Mouse (Mus musculus): ENCODE results near the gene Pou6f2. TPM values are rescaled to one million over a fixed set of nuclear protein-coding genes. Genes with fewer than 3 reads are reported as not detected.
A peak's percentile ranks its signal among the peaks of the same experiment; 100 is the strongest.

Pou6f2 gene
- 1 to 10 TPM; 2.5 to 2.6 TPM for total RNA-seq (2021)

- DNase-seq = no peak
These were observed at the start of gene Pou6f2 for GRCm38 (mm10) chr13:18397586-18397985. Gene Pou6f2 (minus strand): TSS chr13:18397686.

GRCm38 (mm10) chr13:18439858-18440257 is 42.4 kb upstream of the Pou6f2 start:
- no peak for DNase-seq

GRCm38 (mm10) chr13:18387673-18388072 is 9.8 kb downstream of the Pou6f2 start:
- no peak for DNase-seq

GRCm38 (mm10) chr13:18363373-18363772 is 34.1 kb downstream of the Pou6f2 start:
- no peak for DNase-seq

- no peak for DNase-seq
These were observed 52.7 kb downstream of the Pou6f2 start for GRCm38 (mm10) chr13:18344580-18345333.

GRCm38 (mm10) chr13:18338910-18339501 is 58.5 kb downstream of the Pou6f2 start:
- DNase-seq = peak in 1 of 2 experiments; percentile 4

GRCm38 (mm10) chr13:18338022-18338421 is 59.5 kb downstream of the Pou6f2 start:
- DNase-seq = no peak

- DNase-seq = no peak
These were observed 63.5 kb downstream of the Pou6f2 start for GRCm38 (mm10) chr13:18334035-18334434.

GRCm38 (mm10) chr13:18332596-18332995 is 64.9 kb downstream of the Pou6f2 start:
- DNase-seq = no peak

GRCm38 (mm10) chr13:18323980-18324678 is 73.4 kb downstream of the Pou6f2 start:
- no peak for DNase-seq

- no peak for DNase-seq
These were observed 74.1 kb downstream of the Pou6f2 start for GRCm38 (mm10) chr13:18323407-18323806.

GRCm38 (mm10) chr13:18312613-18313012 is 84.9 kb downstream of the Pou6f2 start:
- DNase-seq = no peak

GRCm38 (mm10) chr13:18309024-18309423 is 88.5 kb downstream of the Pou6f2 start:
- DNase-seq = no peak

GRCm38 (mm10) chr13:18306506-18307145 is 90.9 kb downstream of the Pou6f2 start:
- no peak for DNase-seq

- no peak for DNase-seq
These were observed 97.5 kb downstream of the Pou6f2 start for GRCm38 (mm10) chr13:18299966-18300365.

- no peak for DNase-seq
These were observed 104.0 kb downstream of the Pou6f2 start for GRCm38 (mm10) chr13:18293438-18293837.

- no peak for DNase-seq
These were observed 107.1 kb downstream of the Pou6f2 start for GRCm38 (mm10) chr13:18290253-18290914.

- no peak for DNase-seq
These were observed 110.0 kb downstream of the Pou6f2 start for GRCm38 (mm10) chr13:18287536-18287935.

GRCm38 (mm10) chr13:18282361-18282982 is 115.0 kb downstream of the Pou6f2 start:
- no peak for DNase-seq

GRCm38 (mm10) chr13:18281084-18281483 is 116.4 kb downstream of the Pou6f2 start:
- DNase-seq = peak; percentile 18 to 31

- DNase-seq = no peak
These were observed 144.4 kb downstream of the Pou6f2 start for GRCm38 (mm10) chr13:18253131-18253530.

All from layer of hippocampus, postnatal 36 days (tissue).